Mouse (Mus musculus): ENCODE measurements at regions not wholly inside any gene's neighbourhood (a gene's known extent, or its start where the extent isn't known, plus 50 kb on each side); places are given as distances from the start of the nearest gene placed in this dataset.

GRCm38 (mm10) chr12:71370091-71370490 lies 60.4 kb downstream of the Dact1 start:
- DNase-seq, result no peak

- no peak for DNase-seq
Observed at GRCm38 (mm10) chr12:71371948-71372347, 62.3 kb downstream of the Dact1 start.

GRCm38 (mm10) chr12:71373633-71374032 lies 63.9 kb downstream of the Dact1 start:
- DNase-seq, result no peak

GRCm38 (mm10) chr12:71376446-71376845 lies 66.8 kb downstream of the Dact1 start:
- no peak for DNase-seq

GRCm38 (mm10) chr12:71376966-71377365 lies 67.3 kb downstream of the Dact1 start:
- DNase-seq, result peak; percentile 38 to 60

- DNase-seq, result no peak
Observed at GRCm38 (mm10) chr12:71379626-71380423, 70.1 kb downstream of the Dact1 start.

GRCm38 (mm10) chr12:71380424-71380761 lies 70.7 kb downstream of the Dact1 start:
- DNase-seq, result no peak

GRCm38 (mm10) chr12:71386251-71386650 lies 76.6 kb downstream of the Dact1 start:
- no peak for DNase-seq

- no peak for DNase-seq
Observed at GRCm38 (mm10) chr12:71391481-71391880, 81.8 kb downstream of the Dact1 start.

GRCm38 (mm10) chr12:71393752-71394151 lies 84.1 kb downstream of the Dact1 start:
- no peak for DNase-seq

- no peak for DNase-seq
Observed at GRCm38 (mm10) chr12:71397456-71397855, 87.8 kb downstream of the Dact1 start.

- DNase-seq, result no peak
Observed at GRCm38 (mm10) chr12:71398701-71399100, 89.0 kb downstream of the Dact1 start.

GRCm38 (mm10) chr12:71400201-71400600 lies 90.5 kb downstream of the Dact1 start:
- no peak for DNase-seq

GRCm38 (mm10) chr12:71401621-71402416 lies 92.1 kb downstream of the Dact1 start:
- DNase-seq, result no peak

- no peak for DNase-seq
Observed at GRCm38 (mm10) chr12:71407294-71407693, 97.6 kb downstream of the Dact1 start.

GRCm38 (mm10) chr12:71408396-71409050 lies 98.8 kb downstream of the Dact1 start:
- no peak for DNase-seq

- DNase-seq, result no peak
Observed at GRCm38 (mm10) chr12:71412331-71412730, 102.6 kb downstream of the Dact1 start.

- DNase-seq, result no peak
Observed at GRCm38 (mm10) chr12:71416968-71417367, 107.3 kb downstream of the Dact1 start.

- DNase-seq, result peak in 1 of 2 experiments; percentile 13
Observed at GRCm38 (mm10) chr12:71418186-71418585, 108.5 kb downstream of the Dact1 start.

GRCm38 (mm10) chr12:71419161-71419560 lies 109.5 kb downstream of the Dact1 start:
- no peak for DNase-seq

GRCm38 (mm10) chr12:71426023-71426719 lies 116.5 kb downstream of the Dact1 start:
- no peak for DNase-seq

- no peak for DNase-seq
Observed at GRCm38 (mm10) chr12:71427974-71428373, 118.3 kb downstream of the Dact1 start.

Measured in kidney, postnatal 4 days (tissue).